Mouse (Mus musculus) layer of hippocampus, adult 2 months (tissue): ENCODE measurements around the gene Slc25a34. TPM values are rescaled to one million over a fixed set of nuclear protein-coding genes. Genes with fewer than 3 reads are reported as not detected.

Source experiments
- DNase-seq, 2 experiments: peaks; one replicate each; pipeline ENCODE4 v3.0.0; 2022; ENCODE audit warnings: low spot score in 2 of 2
- H3K27ac ChIP-seq: fragments of 200-600 bp; 2 replicates; pipeline ENCODE4 v1.8.1; 2022
- H3K4me3 ChIP-seq: fragments of 200-600 bp; 2 replicates; pipeline ENCODE4 v1.8.1; 2022; ENCODE audit warnings: mild to moderate bottlenecking
- CTCF ChIP-seq: fragments of 200-600 bp; conservative IDR thresholded peaks from 2 replicates; pipeline ENCODE4 v1.8.1; 2022; ENCODE audit warnings: antibody characterized with exemption, mild to moderate bottlenecking, moderate library complexity
- long read RNA-seq, 2 experiments: library from polyadenylated mRNA; stranded (forward); transcript quantifications; one replicate each; pipeline ENCODE4 v2.0.0; 2021; ENCODE audit warnings: borderline mapping rate in 2 of 2
- total RNA-seq, 2 experiments: library from RNA; stranded (reverse); gene quantifications; 2 replicates each; pipeline ENCODE4 v1.2.3; 2021

Slc25a34 gene
- total RNA-seq, result 1 to 10 TPM; 1.6 to 3.6 TPM
- long read RNA-seq, experiment 1, result 0 reads
- long read RNA-seq, experiment 2, result 0 reads

- H3K4me3 ChIP-seq, result no peak within 1 kb of the TSS
- TF ChIP-seq CTCF, result no peak
- no peak for DNase-seq
- H3K27ac ChIP-seq, result peak within 1 kb of the TSS; percentile 65; the same call in 1 of the 2 replicates
Observed at GRCm38 (mm10) chr4:141623666-141624065, at the start of gene Slc25a34. Gene Slc25a34 (minus strand): TSS chr4:141623821.

- no peak for TF ChIP-seq CTCF
- no peak for DNase-seq
- no peak overlapping the region for H3K27ac ChIP-seq
- no peak overlapping the region for H3K4me3 ChIP-seq
Observed at GRCm38 (mm10) chr4:141672325-141672724, 48.7 kb upstream of the Slc25a34 start.

GRCm38 (mm10) chr4:141671389-141671788, 47.8 kb upstream of the Slc25a34 start:
- Histone ChIP-seq H3K27ac (no peak overlapping the region), H3K4me3 (no peak overlapping the region)
- no peak for TF ChIP-seq CTCF
- no peak for DNase-seq

GRCm38 (mm10) chr4:141669898-141670712, 46.5 kb upstream of the Slc25a34 start:
- TF ChIP-seq CTCF, result no peak

GRCm38 (mm10) chr4:141664799-141665198, 41.2 kb upstream of the Slc25a34 start, which contains the start of gene Plekhm2:
Gene Plekhm2 (minus strand): TSS chr4:141664899.
- peak within 1 kb of the TSS; percentile 94 for H3K27ac ChIP-seq
- no peak for TF ChIP-seq CTCF
- no peak for DNase-seq
- peak within 1 kb of the TSS; percentile 92 for H3K4me3 ChIP-seq

More at GRCm38 (mm10) chr4:141669898-141670712, 46.5 kb upstream of the Slc25a34 start:
- no peak overlapping the region for H3K27ac ChIP-seq
- no peak overlapping the region for H3K4me3 ChIP-seq
- DNase-seq, result no peak

GRCm38 (mm10) chr4:141664011-141664745, 40.6 kb upstream of the Slc25a34 start:
- peak; percentile 71 for DNase-seq
- TF ChIP-seq CTCF, result no peak
- peak overlapping the region; percentile 86 for H3K4me3 ChIP-seq
- H3K27ac ChIP-seq, result peak overlapping the region; percentile 94

GRCm38 (mm10) chr4:141663122-141663931, 39.7 kb upstream of the Slc25a34 start:
- no peak for DNase-seq
- no peak for TF ChIP-seq CTCF
- H3K27ac ChIP-seq, result peak overlapping the region; percentile 92
- peak overlapping the region; percentile 92 for H3K4me3 ChIP-seq

- DNase-seq, result no peak
- Histone ChIP-seq H3K27ac (no peak overlapping the region), H3K4me3 (no peak overlapping the region)
- no peak for TF ChIP-seq CTCF
Observed at GRCm38 (mm10) chr4:141660884-141661283, 37.3 kb upstream of the Slc25a34 start.

GRCm38 (mm10) chr4:141659739-141660138, 36.1 kb upstream of the Slc25a34 start:
- TF ChIP-seq CTCF, result peak; percentile 37

GRCm38 (mm10) chr4:141658846-141659484, 35.3 kb upstream of the Slc25a34 start:
- no peak for TF ChIP-seq CTCF
- H3K4me3 ChIP-seq, result no peak overlapping the region
- H3K27ac ChIP-seq, result peak overlapping the region; percentile 2; the same call in 1 of the 2 replicates
- DNase-seq, result no peak

More at GRCm38 (mm10) chr4:141659739-141660138, 36.1 kb upstream of the Slc25a34 start:
- H3K4me3 ChIP-seq, result no peak overlapping the region
- DNase-seq, result no peak
- H3K27ac ChIP-seq, result no peak overlapping the region

GRCm38 (mm10) chr4:141656932-141657331, 33.3 kb upstream of the Slc25a34 start:
- no peak for TF ChIP-seq CTCF
- H3K4me3 ChIP-seq, result no peak overlapping the region
- no peak for DNase-seq
- peak overlapping the region; percentile 70; the same call in 1 of the 2 replicates for H3K27ac ChIP-seq
